Mouse (Mus musculus): ENCODE measurements at regions not wholly inside any gene's neighbourhood (a gene's known extent, or its start where the extent isn't known, plus 50 kb on each side); places are given as distances from the start of the nearest gene placed in this dataset.

DNA sequence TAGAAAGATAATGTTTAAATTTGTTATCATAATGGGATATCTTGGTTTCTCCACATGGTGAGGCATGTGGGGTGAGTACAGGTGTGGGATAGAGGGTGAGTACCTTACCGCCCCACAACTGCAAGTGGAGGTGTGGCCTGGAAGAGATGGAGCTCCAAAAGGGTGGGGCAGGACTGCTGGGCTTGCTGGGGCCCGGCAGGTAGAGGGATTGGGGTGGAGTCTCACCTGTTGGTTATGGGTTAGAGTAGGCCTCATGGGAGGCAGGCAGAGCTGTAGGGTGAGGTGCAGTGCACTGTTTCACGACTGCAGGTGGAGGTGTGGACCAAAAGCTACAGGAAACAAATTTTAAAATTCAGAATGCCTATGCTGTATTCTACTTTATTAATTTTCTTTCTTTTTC is 365.7 kb downstream of the Fgf9 start:
- dilution Hi-C loops (cut with MboI; ENCODE audit: extremely low pct_ligation_motif_present, extremely low pct_unique_long_range_greater_than_20kb, low sequenced_read_pairs) (no loop called here), in situ Hi-C loops (cut with MboI; ENCODE audit: low pct_ligation_motif_present, low pct_unique_long_range_greater_than_20kb, low sequenced_read_pairs) (no loop called here)
- no peaks in the 10 kb centered on the region for H3K9me3 ChIP-seq (replicated peaks; ENCODE audit: low read length)
- H3K27me3 ChIP-seq (replicated peaks), result no peaks in the 10 kb centered on the region
- H3K79me2 ChIP-seq (replicated peaks; ENCODE audit: control insufficient read depth, extremely low read depth, insufficient read depth, poor library complexity, severe bottlenecking), result no peaks in the 10 kb centered on the region
- TF ChIP-seq POLR2AphosphoS2 (IDR thresholded peaks at IDR 0.05; ENCODE audit: low read depth, low read length) (no peak), UBTF (IDR thresholded peaks at IDR 0.05; ENCODE audit: low read depth, low read length) (no peak), ZNF384 (IDR thresholded peaks at IDR 0.05; ENCODE audit: low read depth, low read length) (no peak), NELFE (IDR thresholded peaks at IDR 0.05; ENCODE audit: low read depth, low read length) (no peak), ETS1 (conservative IDR thresholded peaks at IDR 0.05; ENCODE audit: low read depth, low read length) (no peak), JUN (IDR thresholded peaks at IDR 0.05; ENCODE audit: insufficient read depth, low read depth, low read length) (no peak), GABPA (IDR thresholded peaks at IDR 0.05; ENCODE audit: insufficient replicate concordance, low read depth, low read length) (no peak), SIN3A (IDR thresholded peaks at IDR 0.05; ENCODE audit: low read length) (no peak), E2F4 (IDR thresholded peaks at IDR 0.05; ENCODE audit: insufficient replicate concordance, low read depth, low read length) (no peak), ZC3H11A (IDR thresholded peaks at IDR 0.05; ENCODE audit: low read depth, low read length) (no peak), CHD1 (IDR thresholded peaks at IDR 0.05; ENCODE audit: low read depth, low read length) (no peak)
- no peak overlapping the region for H3K4me2 ChIP-seq (ENCODE audit: insufficient read depth, low read depth, poor library complexity, severe bottlenecking)
- no peak overlapping the region for H3K9ac ChIP-seq (ENCODE audit: insufficient read depth, low read depth)
- no peaks in the 10 kb centered on the region for H3K4me1 ChIP-seq (ENCODE audit: control insufficient read depth in 1 of 2, insufficient read depth in 2 of 2)
- no peaks in the 10 kb centered on the region for H3K36me3 ChIP-seq (replicated peaks in 1 of 2; ENCODE audit: control insufficient read depth in 1 of 2, insufficient read depth in 1 of 2, low read length in 1 of 2)
- no peak overlapping the region for H3K4me3 ChIP-seq (replicated peaks in 1 of 3; ENCODE audit: low read depth in 2 of 3, low read length in 2 of 3, poor library complexity in 1 of 3)
- no peak overlapping the region for H3K27ac ChIP-seq (ENCODE audit: insufficient read depth, low read depth)
- no peak for DNase-seq (ENCODE audit: extremely low read depth)

DNA sequence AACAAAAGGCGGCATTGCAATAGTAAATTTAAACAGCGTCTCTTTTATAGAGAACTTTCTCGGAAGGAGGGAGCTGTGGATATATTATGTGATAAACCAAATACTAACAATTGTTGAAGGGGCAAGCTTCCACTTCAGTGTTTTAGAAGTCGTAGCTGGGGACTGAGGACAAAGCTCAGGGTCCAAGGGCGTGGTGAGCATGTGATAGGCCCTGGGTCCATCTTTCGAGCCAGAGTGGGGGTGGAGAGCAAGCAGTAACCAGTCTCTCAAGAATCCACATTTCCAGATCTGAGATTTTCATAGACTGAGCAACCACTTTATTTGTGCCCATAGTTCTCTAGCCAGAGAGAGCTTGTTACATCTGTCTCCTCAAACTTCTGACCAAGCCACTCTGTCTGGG is 356.1 kb downstream of the Fgf9 start:
- Histone ChIP-seq H3K9me3 (replicated peaks; ENCODE audit: low read length) (no peaks in the 10 kb centered on the region), H3K4me2 (ENCODE audit: insufficient read depth, low read depth, poor library complexity, severe bottlenecking) (no peak overlapping the region), H3K4me1 (ENCODE audit: control insufficient read depth in 1 of 2, insufficient read depth in 2 of 2) (no peaks in the 10 kb centered on the region), H3K27ac (ENCODE audit: insufficient read depth, low read depth) (no peak overlapping the region), H3K9ac (ENCODE audit: insufficient read depth, low read depth) (no peak overlapping the region), H3K27me3 (replicated peaks) (no peaks in the 10 kb centered on the region), H3K79me2 (replicated peaks; ENCODE audit: control insufficient read depth, extremely low read depth, insufficient read depth, poor library complexity, severe bottlenecking) (no peaks in the 10 kb centered on the region), H3K4me3 (replicated peaks in 1 of 3; ENCODE audit: low read depth in 2 of 3, low read length in 2 of 3, poor library complexity in 1 of 3) (no peak overlapping the region), H3K36me3 (replicated peaks in 1 of 2; ENCODE audit: control insufficient read depth in 1 of 2, insufficient read depth in 1 of 2, low read length in 1 of 2) (no peaks in the 10 kb centered on the region)
- DNase-seq (ENCODE audit: extremely low read depth), result no peak
- dilution Hi-C loops (cut with MboI; ENCODE audit: extremely low pct_ligation_motif_present, extremely low pct_unique_long_range_greater_than_20kb, low sequenced_read_pairs) (no loop called here), in situ Hi-C loops (cut with MboI; ENCODE audit: low pct_ligation_motif_present, low pct_unique_long_range_greater_than_20kb, low sequenced_read_pairs) (no loop called here)
- TF ChIP-seq RAD21 (IDR thresholded peaks at IDR 0.05; ENCODE audit: low read depth, low read length) (no peak), CTCF (conservative IDR thresholded peaks at IDR 0.05 in 1 of 2, IDR thresholded peaks at IDR 0.05 in 1 of 2; ENCODE audit: low read depth in 2 of 2, low read length in 2 of 2) (no peak), UBTF (IDR thresholded peaks at IDR 0.05; ENCODE audit: low read depth, low read length) (no peak), CHD2 (IDR thresholded peaks at IDR 0.05; ENCODE audit: low read length) (no peak), ZC3H11A (IDR thresholded peaks at IDR 0.05; ENCODE audit: low read depth, low read length) (no peak), GABPA (IDR thresholded peaks at IDR 0.05; ENCODE audit: insufficient replicate concordance, low read depth, low read length) (no peak), PAX5 (IDR thresholded peaks at IDR 0.05; ENCODE audit: low read length) (no peak), JUND (conservative IDR thresholded peaks at IDR 0.05; ENCODE audit: low read depth, low read length) (no peak)

Data from CH12.LX (cell line).